Mouse (Mus musculus): ENCODE measurements around the gene Omd.

The Omd gene

GRCm38 (mm10) chr13:49608589-49609322 lies 26.5 kb downstream of the Omd start:
- DNase-seq = no peak

DNA sequence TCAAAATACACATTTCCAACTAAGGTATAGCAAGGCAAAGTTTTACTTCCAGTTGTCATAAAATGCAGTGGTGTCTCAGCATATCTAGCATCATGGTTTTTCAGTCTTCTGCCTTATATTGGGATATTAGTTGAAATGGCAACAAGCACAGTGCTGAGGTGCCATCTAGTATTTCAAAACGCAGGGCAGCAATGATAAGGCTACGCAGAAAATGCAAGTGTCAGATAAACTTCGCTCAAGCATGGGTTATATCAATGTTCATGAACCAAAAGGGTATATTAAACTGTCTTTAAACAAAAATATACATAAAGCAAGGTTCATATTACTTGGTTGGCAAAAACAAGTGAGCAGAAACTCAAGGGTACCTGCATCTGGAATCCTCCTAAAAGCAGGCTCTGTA lies 34.8 kb downstream of the Omd start:
- no peak for DNase-seq

- no peak for DNase-seq
Measured at GRCm38 (mm10) chr13:49618365-49618764, 36.1 kb downstream of the Omd start.

- no peak for DNase-seq
Measured at GRCm38 (mm10) chr13:49623216-49623615, 41.0 kb downstream of the Omd start.

- no peak for DNase-seq
Measured at GRCm38 (mm10) chr13:49628167-49628566, 45.9 kb downstream of the Omd start.

GRCm38 (mm10) chr13:49629076-49629475 lies 46.8 kb downstream of the Omd start:
- DNase-seq = no peak

GRCm38 (mm10) chr13:49639965-49640364 lies 57.7 kb downstream of the Omd start:
- DNase-seq = no peak

Measured in cerebellum, postnatal 14 days (tissue).